ENCODE assay signal across 8 mouse cellular contexts in the genomic region with DNA sequence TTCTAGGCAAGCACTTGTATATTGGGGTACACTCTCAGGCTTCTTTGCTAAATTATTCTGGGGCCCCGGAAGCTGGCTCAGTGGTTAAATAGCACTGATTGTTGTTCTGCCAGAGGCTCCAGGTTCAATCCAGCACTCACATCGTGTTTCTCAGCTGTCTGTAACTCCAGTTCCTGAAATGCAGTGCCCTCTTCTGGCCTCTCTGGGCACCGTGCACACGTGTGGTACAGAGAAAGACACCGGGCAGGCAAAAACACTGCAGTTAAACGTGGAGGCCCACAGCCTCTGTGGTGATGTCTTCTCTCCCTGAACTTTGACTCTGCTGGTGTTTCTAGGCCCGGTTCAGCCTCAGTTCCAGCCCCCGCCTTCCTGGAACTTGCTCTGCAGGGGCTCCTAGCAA. TPM values are rescaled to one million over a fixed set of nuclear protein-coding genes. Genes with fewer than 3 reads are reported as not detected.
A peak's percentile ranks its signal among the peaks of the same experiment; 100 is the strongest.
DNase-seq lines count a peak whose midpoint lies in the region; ATAC-seq and TF ChIP-seq lines count a peak whose summit lies in the region.

No protein-coding gene starts in this region.

- H3K36me3 ChIP-seq in liver, embryonic 14.5 days (replicated peaks; ENCODE audit: control insufficient read depth, insufficient read depth, low read depth), result no peaks in the 10 kb centered on the region

- TF ChIP-seq CTCF in liver, embryonic 14.5 days (IDR thresholded peaks at IDR 0.05; ENCODE audit: low read depth), result peak; percentile 83

- DNase-seq in adrenal gland, adult (ENCODE audit: inconsistent age in 2 of 2, low spot score in 1 of 2), result peak; percentile 59 to 74
- DNase-seq in adrenal gland, postnatal 4 days (ENCODE audit: low spot score in 2 of 2), result no peak
- peak; percentile 36 for DNase-seq in right cerebral cortex, postnatal 14 days
- no peak for DNase-seq in right cerebral cortex, adult 18-20 months
- DNase-seq in gastrocnemius, postnatal 14 days, result peak; percentile 34
- no peak for DNase-seq in liver, embryonic 14.5 days (ENCODE audit: low read depth in 3 of 3, low spot score in 3 of 3)
- DNase-seq in spleen, postnatal 14 days (ENCODE audit: low spot score in 2 of 2), result peak; percentile 31 to 54
- DNase-seq in ovary, adult 18-20 months (ENCODE audit: low spot score), result no peak

- no peaks in the 10 kb centered on the region for H3K27me3 ChIP-seq in liver, embryonic 14.5 days (ENCODE audit: control insufficient read depth, insufficient read depth, low read length)

- H3K9ac ChIP-seq in liver, embryonic 14.5 days (replicated peaks), result no peak overlapping the region; the same call in 1 of the 2 replicates

- no peak overlapping the region for H3K4me2 ChIP-seq in liver, embryonic 14.5 days (ENCODE audit: low read depth)

- no peak for TF ChIP-seq EP300 in liver, embryonic 14.5 days (IDR thresholded peaks at IDR 0.05; ENCODE audit: low read depth)

- H3K4me1 ChIP-seq in liver, embryonic 14.5 days (replicated peaks; ENCODE audit: control insufficient read depth in 2 of 2, insufficient read depth in 2 of 2, low read length in 1 of 2), result peaks cover 0 to 18% of the 10 kb centered on the region in 2 experiments

- WGBS in liver, embryonic 14.5 days (ENCODE audit: insufficient replicate concordance), result 10% methylated on average over 8 of the region's 8 CpGs

- no peak overlapping the region for H3K27ac ChIP-seq in liver, embryonic 14.5 days

- intact Hi-C loops in gastrocnemius, postnatal 14 days (cut with DNase I; ENCODE audit: low total_unique reads), result no loop called here

- no peak for ATAC-seq in liver, embryonic 14.5 days (ENCODE audit: insufficient read depth)

- no peak overlapping the region for H3K4me3 ChIP-seq in liver, embryonic 14.5 days (ENCODE audit: insufficient read depth in 1 of 2, low read depth in 2 of 2, low read length in 2 of 2)

- no peaks in the 10 kb centered on the region for H3K9me3 ChIP-seq in liver, embryonic 14.5 days (ENCODE audit: control insufficient read depth, low read length)

RNA-seq across cellular contexts. Expression of gene Sephs2, which starts 4.5 kb away (rescaled TPM):
- 100 to 1,000 TPM in 1 of 2 experiments, 10 to 100 TPM in 1; 92.8 to 115 TPM for total RNA-seq in adrenal gland, postnatal 4 days (2021)
- total RNA-seq in gastrocnemius, postnatal 14 days (2021), result 10 to 100 TPM; 19.3 to 23.1 TPM
- 35.0 and 44.9 TPM in 2 replicates for polyA plus RNA-seq in liver, embryonic 14.5 days (2012; rRNA removed)
- 143 and 155 TPM in 2 replicates for polyA plus RNA-seq in liver, embryonic 14.5 days (2014; fragmentation: Nextera tagmentation; extraction: Ambion mirVana)

RNA-seq across cellular contexts. Expression of gene Itgal, which starts 17.7 kb away (rescaled TPM):
- 1 to 10 TPM; 3.0 to 3.4 TPM for total RNA-seq in adrenal gland, postnatal 4 days (2021)
- under 1 TPM; 0.42 to 0.62 TPM for total RNA-seq in gastrocnemius, postnatal 14 days (2021)
- polyA plus RNA-seq in liver, embryonic 14.5 days (2012; rRNA removed), result 6.4 and 6.7 TPM in 2 replicates
- polyA plus RNA-seq in liver, embryonic 14.5 days (2014; fragmentation: Nextera tagmentation; extraction: Ambion mirVana), result 4.0 and 4.8 TPM in 2 replicates

RNA-seq across cellular contexts. Expression of gene Dctpp1, which starts 17.8 kb away (rescaled TPM):
- 10 to 100 TPM; 63.5 to 68.3 TPM for total RNA-seq in adrenal gland, postnatal 4 days (2021)
- 10 to 100 TPM; 24.7 to 27.0 TPM for total RNA-seq in gastrocnemius, postnatal 14 days (2021)
- 62.2 and 82.9 TPM in 2 replicates for polyA plus RNA-seq in liver, embryonic 14.5 days (2012; rRNA removed)
- 104 and 117 TPM in 2 replicates for polyA plus RNA-seq in liver, embryonic 14.5 days (2014; fragmentation: Nextera tagmentation; extraction: Ambion mirVana)

RNA-seq across cellular contexts. Expression of gene Zfp771, which starts 34.2 kb away (rescaled TPM):
- 10 to 100 TPM; 36.3 to 39.2 TPM for total RNA-seq in adrenal gland, postnatal 4 days (2021)
- total RNA-seq in gastrocnemius, postnatal 14 days (2021), result 10 to 100 TPM; 18.0 to 21.6 TPM
- polyA plus RNA-seq in liver, embryonic 14.5 days (2012; rRNA removed), result 19.6 and 21.6 TPM in 2 replicates
- 11.0 TPM in 2 replicates for polyA plus RNA-seq in liver, embryonic 14.5 days (2014; fragmentation: Nextera tagmentation; extraction: Ambion mirVana)

RNA-seq across cellular contexts. Expression of gene Sept1, which starts 45.4 kb away (rescaled TPM):
- total RNA-seq in adrenal gland, postnatal 4 days (2021), result 10 to 100 TPM; 12.6 to 14.5 TPM
- total RNA-seq in gastrocnemius, postnatal 14 days (2021), result 1 to 10 TPM; 4.2 to 5.0 TPM
- 10.3 and 16.1 TPM in 2 replicates for polyA plus RNA-seq in liver, embryonic 14.5 days (2012; rRNA removed)
- 7.0 TPM in 2 replicates for polyA plus RNA-seq in liver, embryonic 14.5 days (2014; fragmentation: Nextera tagmentation; extraction: Ambion mirVana)

Comparison
In these comparisons a context has a peak if more than half of its experiments do, and no peak if none do; other contexts are left out.
1. DNase-seq: peak in adrenal gland, adult (2 of 2), right cerebral cortex, postnatal 14 days (single experiment), gastrocnemius, postnatal 14 days (single experiment) and spleen, postnatal 14 days (2 of 2); none in adrenal gland, postnatal 4 days (0 of 2), right cerebral cortex, adult 18-20 months (single experiment), liver, embryonic 14.5 days (0 of 3) and ovary, adult 18-20 months (single experiment).